Mouse (Mus musculus): ENCODE measurements around the gene Lhfp. TPM values are rescaled to one million over a fixed set of nuclear protein-coding genes. Genes with fewer than 3 reads are reported as not detected.
A peak's percentile ranks its signal among the peaks of the same experiment; 100 is the strongest.

Lhfp gene
- polyA plus RNA-seq, 1 experiment from 2014 or later, result 20.6 TPM

- 87% methylated on average over 4 of the region's 4 CpGs for WGBS
- Histone ChIP-seq H3K4me3 (no peak overlapping the region), H3K27ac (replicated peaks) (no peak overlapping the region), H3K9me3 (0 out of 2 replicates have a peak, but pooled peaks cover 2% of the 10 kb centered on the region), H3K4me1 (no peaks in the 10 kb centered on the region), H3K27me3 (replicated peaks; ENCODE audit: low read depth, poor library complexity, severe bottlenecking) (no peaks in the 10 kb centered on the region; the same call in 1 of the 2 replicates), H3K36me3 (replicated peaks) (no peaks in the 10 kb centered on the region)
- DNase-seq (ENCODE audit: low spot score), result no peak
Measured at GRCm38 (mm10) chr3:53236471-53236870, 195.1 kb downstream of the Lhfp start.

GRCm38 (mm10) chr3:53240150-53240549 lies 198.8 kb downstream of the Lhfp start:
- DNase-seq (ENCODE audit: low spot score), result no peak
- Histone ChIP-seq H3K4me1 (no peaks in the 10 kb centered on the region), H3K27me3 (replicated peaks; ENCODE audit: low read depth, poor library complexity, severe bottlenecking) (no peaks in the 10 kb centered on the region; the same call in 1 of the 2 replicates), H3K4me3 (no peak overlapping the region), H3K36me3 (replicated peaks) (no peaks in the 10 kb centered on the region), H3K27ac (replicated peaks) (no peak overlapping the region), H3K9me3 (peaks cover 5% of the 10 kb centered on the region; the same call in 1 of the 2 replicates)
- 85% methylated on average over 3 of the region's 3 CpGs for WGBS

GRCm38 (mm10) chr3:53245571-53246208 lies 204.4 kb downstream of the Lhfp start:
- Histone ChIP-seq H3K27me3 (replicated peaks; ENCODE audit: low read depth, poor library complexity, severe bottlenecking) (peaks cover 10% of the 10 kb centered on the region), H3K9me3 (peaks cover 5% of the 10 kb centered on the region; the same call in 1 of the 2 replicates), H3K4me1 (peaks cover 9% of the 10 kb centered on the region; the same call in 1 of the 2 replicates), H3K36me3 (replicated peaks) (no peaks in the 10 kb centered on the region), H3K4me3 (no peak overlapping the region), H3K27ac (replicated peaks) (no peak overlapping the region)
- DNase-seq (ENCODE audit: low spot score), result no peak
- WGBS, result 87% methylated on average over 9 of the region's 9 CpGs

- Histone ChIP-seq H3K4me1 (peaks cover 9% of the 10 kb centered on the region; the same call in 1 of the 2 replicates), H3K9me3 (peaks cover 5% of the 10 kb centered on the region; the same call in 1 of the 2 replicates), H3K4me3 (no peak overlapping the region), H3K27ac (replicated peaks) (no peak overlapping the region), H3K27me3 (replicated peaks; ENCODE audit: low read depth, poor library complexity, severe bottlenecking) (peaks cover 17% of the 10 kb centered on the region), H3K36me3 (replicated peaks) (no peaks in the 10 kb centered on the region)
- peak; percentile 43 for DNase-seq (ENCODE audit: low spot score)
- WGBS, result 80% methylated on average over 3 of the region's 3 CpGs
Measured at GRCm38 (mm10) chr3:53247102-53247501, 205.8 kb downstream of the Lhfp start.

- Histone ChIP-seq H3K36me3 (replicated peaks) (no peaks in the 10 kb centered on the region), H3K27me3 (replicated peaks; ENCODE audit: low read depth, poor library complexity, severe bottlenecking) (peaks cover 17% of the 10 kb centered on the region), H3K27ac (replicated peaks) (no peak overlapping the region), H3K9me3 (no peaks in the 10 kb centered on the region; the same call in 1 of the 2 replicates), H3K4me3 (no peak overlapping the region), H3K4me1 (peaks cover 16% of the 10 kb centered on the region)
- 24% methylated on average over 10 of the region's 10 CpGs for WGBS
- no peak for DNase-seq (ENCODE audit: low spot score)
Measured at GRCm38 (mm10) chr3:53248158-53248874, 207.0 kb downstream of the Lhfp start.

GRCm38 (mm10) chr3:53252556-53252955 lies 211.2 kb downstream of the Lhfp start:
- Histone ChIP-seq H3K4me3 (no peak overlapping the region), H3K36me3 (replicated peaks) (no peaks in the 10 kb centered on the region), H3K9me3 (no peaks in the 10 kb centered on the region), H3K27me3 (replicated peaks; ENCODE audit: low read depth, poor library complexity, severe bottlenecking) (peaks cover 18% of the 10 kb centered on the region), H3K4me1 (peaks cover 22% of the 10 kb centered on the region), H3K27ac (replicated peaks) (no peak overlapping the region)
- WGBS, result 91% methylated on average over 5 of the region's 5 CpGs
- DNase-seq (ENCODE audit: low spot score), result no peak

- H3K27me3 ChIP-seq (replicated peaks; ENCODE audit: low read depth, poor library complexity, severe bottlenecking), result peaks cover 22% of the 10 kb centered on the region
Measured at GRCm38 (mm10) chr3:53253223-53253832, 212.0 kb downstream of the Lhfp start.

GRCm38 (mm10) chr3:53258657-53259158 lies 217.4 kb downstream of the Lhfp start:
- DNase-seq (ENCODE audit: low spot score), result no peak
- H3K27ac ChIP-seq (replicated peaks), result no peak overlapping the region

More at GRCm38 (mm10) chr3:53253223-53253832, 212.0 kb downstream of the Lhfp start:
- peak; percentile 23 for DNase-seq (ENCODE audit: low spot score)
- Histone ChIP-seq H3K4me3 (no peak overlapping the region), H3K27ac (replicated peaks) (no peak overlapping the region), H3K36me3 (replicated peaks) (no peaks in the 10 kb centered on the region), H3K4me1 (peaks cover 20% of the 10 kb centered on the region), H3K9me3 (no peaks in the 10 kb centered on the region)
- WGBS, result 53% methylated on average over 5 of the region's 5 CpGs

GRCm38 (mm10) chr3:53266116-53266515 lies 224.8 kb downstream of the Lhfp start:
- Histone ChIP-seq H3K27ac (replicated peaks) (no peak overlapping the region), H3K4me1 (peaks cover 6% of the 10 kb centered on the region; the same call in 1 of the 2 replicates), H3K27me3 (replicated peaks; ENCODE audit: low read depth, poor library complexity, severe bottlenecking) (no peaks in the 10 kb centered on the region), H3K36me3 (replicated peaks) (no peaks in the 10 kb centered on the region), H3K9me3 (no peaks in the 10 kb centered on the region), H3K4me3 (no peak overlapping the region)
- DNase-seq (ENCODE audit: low spot score), result no peak
- WGBS, result 89% methylated on average over 6 of the region's 6 CpGs

More at GRCm38 (mm10) chr3:53258657-53259158, 217.4 kb downstream of the Lhfp start:
- Histone ChIP-seq H3K4me3 (no peak overlapping the region), H3K27me3 (replicated peaks; ENCODE audit: low read depth, poor library complexity, severe bottlenecking) (peaks cover 13% of the 10 kb centered on the region; the same call in 1 of the 2 replicates), H3K4me1 (0 out of 2 replicates have a peak, but pooled peaks cover 2% of the 10 kb centered on the region), H3K36me3 (replicated peaks) (no peaks in the 10 kb centered on the region), H3K9me3 (no peaks in the 10 kb centered on the region)
- 60% methylated on average over 7 of the region's 7 CpGs for WGBS

- no peak for DNase-seq (ENCODE audit: low spot score)
- Histone ChIP-seq H3K27ac (replicated peaks) (no peak overlapping the region), H3K27me3 (replicated peaks; ENCODE audit: low read depth, poor library complexity, severe bottlenecking) (no peaks in the 10 kb centered on the region), H3K36me3 (replicated peaks) (no peaks in the 10 kb centered on the region), H3K9me3 (no peaks in the 10 kb centered on the region), H3K4me1 (peaks cover 6% of the 10 kb centered on the region; the same call in 1 of the 2 replicates), H3K4me3 (no peak overlapping the region)
- 84% methylated on average over 3 of the region's 3 CpGs for WGBS
Measured at GRCm38 (mm10) chr3:53267046-53267445, 225.7 kb downstream of the Lhfp start.

GRCm38 (mm10) chr3:53273220-53273619 lies 231.9 kb downstream of the Lhfp start:
- WGBS, result 90% methylated on average over 3 of the region's 3 CpGs
- Histone ChIP-seq H3K36me3 (replicated peaks) (no peaks in the 10 kb centered on the region), H3K4me1 (peaks cover 4% of the 10 kb centered on the region; the same call in 1 of the 2 replicates), H3K27ac (replicated peaks) (no peak overlapping the region), H3K27me3 (replicated peaks; ENCODE audit: low read depth, poor library complexity, severe bottlenecking) (no peaks in the 10 kb centered on the region), H3K4me3 (no peak overlapping the region), H3K9me3 (no peaks in the 10 kb centered on the region)
- DNase-seq (ENCODE audit: low spot score), result no peak

- DNase-seq (ENCODE audit: low spot score), result no peak
- no peaks in the 10 kb centered on the region for H3K9me3 ChIP-seq
- H3K27me3 ChIP-seq (replicated peaks; ENCODE audit: low read depth, poor library complexity, severe bottlenecking), result no peaks in the 10 kb centered on the region
- H3K4me1 ChIP-seq, result no peaks in the 10 kb centered on the region
- WGBS, result 87% methylated on average over 2 of the region's 2 CpGs
- no peaks in the 10 kb centered on the region for H3K36me3 ChIP-seq (replicated peaks)
- H3K4me3 ChIP-seq, result no peak overlapping the region
- H3K27ac ChIP-seq (replicated peaks), result no peak overlapping the region
Measured at GRCm38 (mm10) chr3:53277993-53278392, 236.7 kb downstream of the Lhfp start.

All from embryonic facial prominence, embryonic 10.5 days (tissue).